Mouse (Mus musculus) thymus, postnatal 4 days (tissue): ENCODE results near the gene Gm26620.

Experiments used
- DNase-seq: peaks from one replicate; pipeline ENCODE4 v3.0.0; 2021

Gm26620 gene

DNA sequence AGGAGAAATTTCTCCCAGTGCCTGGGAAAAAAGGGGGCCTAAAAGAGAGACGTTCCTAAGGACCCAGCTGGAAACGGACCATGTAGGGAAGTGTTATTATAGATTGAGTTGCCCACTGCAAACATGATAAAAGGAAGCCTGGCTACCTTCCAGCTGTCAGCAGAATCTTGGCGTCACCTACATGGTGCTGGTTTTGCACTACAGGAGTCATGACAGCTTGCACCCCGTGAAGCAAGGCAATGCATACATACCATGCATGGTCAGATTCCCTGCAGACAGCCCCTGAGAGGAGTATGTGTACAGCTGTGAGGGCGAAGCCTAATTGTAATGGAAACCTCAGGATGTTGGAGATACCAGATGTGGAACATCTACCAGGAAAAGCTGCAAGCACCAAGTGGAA lies 30.8 kb downstream of the Gm26620 start:
- DNase-seq = no peak

DNA sequence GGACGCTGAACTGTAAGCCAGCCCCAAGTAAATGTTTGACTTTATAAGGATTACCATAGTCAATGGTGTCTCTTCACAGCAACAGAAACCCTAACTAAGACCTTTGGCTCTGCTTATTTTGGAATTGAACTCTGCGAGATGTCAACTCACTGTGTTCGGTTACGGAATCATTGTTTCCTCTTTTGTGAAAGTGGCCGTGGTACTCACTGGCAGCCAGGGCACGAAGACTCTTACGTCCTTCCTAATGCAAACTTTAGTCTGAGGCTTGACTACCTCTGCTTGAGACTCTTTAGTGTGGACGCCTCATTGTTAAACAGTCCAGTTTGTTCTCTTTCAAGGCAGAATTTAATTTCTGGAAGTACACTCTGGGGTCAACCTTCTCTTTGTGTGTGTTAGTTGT lies 34.4 kb downstream of the Gm26620 start:
- no peak for DNase-seq

DNA sequence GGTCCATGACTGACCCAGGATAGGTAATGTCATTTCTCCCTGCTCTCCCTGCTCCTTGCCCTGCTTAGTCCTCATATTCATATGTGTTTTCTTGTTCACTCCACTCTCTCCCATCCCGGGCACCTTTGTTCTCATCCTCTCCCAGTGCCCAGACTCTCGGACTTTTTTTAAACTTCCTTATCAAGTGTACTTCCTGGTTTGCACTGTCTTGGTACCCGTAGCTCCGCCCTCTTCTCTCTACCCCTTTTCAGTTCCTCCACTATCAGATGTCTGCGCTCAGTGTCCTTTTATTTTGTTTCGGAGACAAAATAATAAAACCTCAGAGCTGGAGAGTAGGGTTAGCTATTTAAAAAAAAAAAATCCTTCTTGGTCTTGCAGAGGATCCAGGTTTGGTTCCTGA lies 39.6 kb downstream of the Gm26620 start:
- peak; percentile 15 for DNase-seq

DNA sequence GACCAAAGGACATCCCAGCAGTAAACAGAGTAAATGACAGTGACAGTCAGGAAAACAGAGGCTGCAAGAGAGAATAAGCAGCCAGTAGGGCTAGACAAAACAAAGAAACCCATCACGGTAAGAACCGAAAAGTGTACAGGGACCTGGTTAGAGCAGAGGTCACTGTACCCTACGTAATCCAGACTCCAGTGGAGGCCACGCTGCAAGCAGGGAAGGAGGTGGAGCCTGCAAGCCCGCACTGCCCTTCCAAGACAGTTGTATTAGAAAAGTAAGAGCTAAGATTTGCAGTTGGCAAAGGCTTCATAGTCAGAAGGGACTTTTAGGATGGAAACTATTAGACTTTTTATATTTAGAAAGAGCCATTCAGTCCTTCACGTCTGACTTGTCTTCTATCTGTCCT lies 42.1 kb downstream of the Gm26620 start:
- DNase-seq = no peak

DNA sequence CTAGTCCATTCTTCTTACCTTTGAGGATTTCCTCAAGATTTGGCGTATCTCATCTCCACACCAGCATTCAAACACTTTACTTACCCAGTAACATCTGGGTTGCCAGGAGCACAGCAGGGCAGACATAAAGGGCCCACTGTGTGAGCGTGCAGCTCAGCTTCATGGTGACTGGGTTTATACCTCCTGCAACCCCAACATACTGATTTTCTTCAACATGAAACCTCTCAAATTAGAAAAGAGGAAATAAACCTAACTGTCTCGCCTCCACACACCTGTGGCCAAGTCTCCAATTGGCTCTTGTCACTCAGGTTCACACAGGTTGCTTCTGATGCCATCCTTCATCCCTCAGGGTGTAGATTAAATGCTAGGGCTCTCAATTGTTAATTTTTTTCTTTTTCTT lies 42.5 kb downstream of the Gm26620 start, which contains the start of gene Fcrla:
Fcrla (minus strand) TSS at position 206 of the 400 bp plus-strand sequence.
- DNase-seq = no peak

DNA sequence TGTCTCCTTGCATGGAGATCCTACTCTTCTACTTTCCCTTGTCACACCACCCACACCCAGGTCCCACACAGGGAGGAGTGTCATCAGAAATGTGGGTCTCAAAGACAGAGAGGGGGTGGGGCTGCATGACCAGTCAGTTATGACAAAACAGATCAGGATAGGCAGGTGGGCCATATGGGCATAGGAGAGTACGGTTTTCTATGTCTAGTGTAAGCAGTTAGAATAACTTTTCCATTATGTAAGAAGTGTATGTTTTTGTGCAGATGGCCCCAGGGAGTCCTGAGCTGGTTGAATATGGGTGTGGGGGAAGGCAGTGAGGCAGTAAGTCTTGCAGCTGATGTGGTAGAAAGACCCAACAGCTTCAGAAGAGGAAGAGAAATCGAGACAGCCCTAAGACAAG lies 43.6 kb downstream of the Gm26620 start:
- DNase-seq = no peak

DNA sequence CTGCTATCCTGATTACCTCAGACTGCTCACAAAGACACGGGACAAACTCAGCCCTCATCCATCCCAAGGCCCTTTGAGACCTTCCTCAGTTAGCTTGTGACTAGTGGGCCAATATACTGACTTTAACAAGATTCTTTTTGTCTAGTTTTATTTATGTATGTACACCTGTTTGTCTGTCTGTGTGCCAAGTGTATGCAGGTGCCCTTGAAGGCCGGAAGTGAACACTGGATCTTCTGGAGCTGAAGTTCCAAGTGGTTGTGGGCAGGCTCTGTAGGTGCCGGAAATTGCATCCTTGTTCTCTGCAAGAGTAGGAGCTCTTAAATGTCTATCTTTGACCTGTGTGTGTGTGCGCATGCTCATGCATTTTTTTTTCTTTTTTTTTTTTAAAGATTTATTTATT lies 44.4 kb downstream of the Gm26620 start:
- no peak for DNase-seq

DNA sequence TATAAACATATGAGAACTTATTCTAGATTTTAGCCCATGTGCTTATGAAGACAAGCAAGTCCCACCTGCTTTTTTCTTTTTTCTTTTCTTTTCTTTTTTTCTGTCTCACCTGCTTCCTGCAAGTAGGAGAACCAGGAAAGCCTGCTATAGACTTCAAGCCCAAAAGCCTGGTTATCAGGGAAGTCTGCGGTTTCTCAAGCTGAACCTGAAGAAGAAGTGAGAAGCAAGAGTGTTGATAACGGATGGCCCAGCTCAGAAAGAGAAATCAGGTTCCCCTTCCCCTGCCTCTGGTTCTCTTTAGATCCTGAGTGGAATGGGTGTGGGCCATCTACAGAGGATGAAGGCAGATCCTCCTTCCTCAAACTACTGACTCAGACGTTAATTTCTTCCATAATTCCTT lies 47.2 kb downstream of the Gm26620 start:
- DNase-seq = no peak

DNA sequence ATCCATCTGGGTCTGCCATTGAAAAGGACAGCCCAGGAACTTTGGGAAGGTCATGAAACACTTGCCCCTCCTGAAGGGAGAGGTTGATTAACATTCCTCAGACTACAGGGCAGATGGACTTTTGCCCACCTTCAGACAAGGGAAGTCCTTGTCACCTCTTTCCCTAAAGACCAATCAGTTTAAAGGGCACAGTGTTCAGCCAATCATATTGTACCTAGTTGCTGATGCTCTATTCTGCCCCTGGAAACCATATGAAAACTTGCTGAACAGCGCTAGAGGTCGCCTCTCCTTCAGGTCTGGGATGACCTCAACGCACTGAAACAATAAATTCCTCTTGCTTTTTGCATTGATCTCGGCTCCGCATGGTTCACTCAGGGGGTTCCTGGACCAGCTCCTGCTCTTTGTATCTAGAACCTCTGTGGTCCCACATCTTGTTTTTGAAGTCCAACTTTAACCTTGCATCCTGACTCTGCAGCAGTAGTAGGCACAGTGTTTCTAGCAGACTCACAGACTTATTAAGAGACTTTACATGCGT lies 48.6 kb downstream of the Gm26620 start:
- DNase-seq = no peak

DNA sequence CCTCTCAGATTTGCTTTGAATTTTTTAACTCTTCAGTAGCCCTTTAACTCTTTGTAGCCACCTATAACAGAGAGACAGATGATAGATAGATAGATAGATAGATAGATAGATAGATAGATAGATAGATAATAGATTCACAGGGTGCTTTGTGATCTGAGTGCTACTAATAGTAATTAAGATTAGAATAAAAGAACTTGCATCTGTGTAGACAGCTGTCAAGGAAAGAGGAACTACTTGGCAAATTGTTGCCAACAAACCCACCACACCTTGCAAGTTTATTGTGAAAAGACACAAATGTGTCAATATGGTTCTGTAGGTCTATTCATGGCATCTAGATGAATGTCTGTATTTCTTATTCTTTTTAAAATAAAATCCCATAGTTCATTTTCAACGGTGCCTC lies 49.1 kb downstream of the Gm26620 start:
- no peak for DNase-seq

DNA sequence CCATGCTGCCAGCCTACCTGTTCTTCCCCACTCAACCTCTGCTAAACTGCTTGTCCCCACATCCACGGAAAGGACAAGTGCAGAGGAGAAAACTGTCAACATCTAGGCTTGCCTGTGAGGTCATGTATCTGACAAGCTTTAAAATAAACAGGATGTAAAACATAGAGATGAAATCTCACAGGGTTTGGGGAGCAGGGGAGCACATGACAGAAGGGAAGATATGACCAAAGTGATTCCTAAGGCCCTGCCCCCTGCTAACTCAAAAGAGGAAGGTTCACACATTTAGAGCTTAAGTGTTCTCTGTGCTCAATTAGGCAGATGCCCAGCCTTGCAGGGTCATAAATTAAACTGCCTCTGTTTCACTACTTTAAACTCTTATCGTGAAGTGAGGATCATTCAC lies 49.5 kb downstream of the Gm26620 start:
- DNase-seq = no peak
